Mouse (Mus musculus) heart, embryonic 10.5 days (tissue): ENCODE results near the gene Timm23. TPM values are rescaled to one million over a fixed set of nuclear protein-coding genes. Genes with fewer than 3 reads are reported as not detected.
A peak's percentile ranks its signal among the peaks of the same experiment; 100 is the strongest.
"Not testable (repeated sequence)": the region's sequence is repeated elsewhere in the genome, so short reads cannot be mapped to it uniquely, and the experiment has no call there.

Experiments
- DNase-seq: peaks from one replicate; pipeline ENCODE4 v3.0.0-alpha.2; 2017; ENCODE audit warnings: low spot score
- H3K27ac ChIP-seq: fragments of 300-500 bp; sonication (generic); 2 replicates; pipeline ENCODE4 v1.5.1; 2016; ENCODE audit warnings: mild to moderate bottlenecking
- H3K27me3 ChIP-seq: fragments of 300-500 bp; sonication (generic); 2 replicates; pipeline ENCODE4 v1.6.1; 2016; ENCODE audit warnings: mild to moderate bottlenecking; ENCODE audit not compliant: poor library complexity, insufficient read depth, severe bottlenecking
- H3K36me3 ChIP-seq: fragments of 300-500 bp; sonication (generic); 2 replicates; pipeline ENCODE4 v1.6.1; 2016; ENCODE audit warnings: mild to moderate bottlenecking, moderate library complexity
- H3K4me1 ChIP-seq: fragments of 300-500 bp; sonication (generic); 2 replicates; pipeline ENCODE4 v1.6.1; 2016; ENCODE audit warnings: mild to moderate bottlenecking
- H3K4me3 ChIP-seq: fragments of 300-500 bp; sonication (generic); 2 replicates; pipeline ENCODE4 v1.5.1; 2016; ENCODE audit warnings: mild to moderate bottlenecking, moderate library complexity
- H3K9me3 ChIP-seq: fragments of 300-500 bp; sonication (generic); 2 replicates; pipeline ENCODE4 v1.6.1; 2016; ENCODE audit warnings: mild to moderate bottlenecking, moderate library complexity
- WGBS: fragments of 180-500 bp; shearing (Covaris S2); methylation state at CpG from one replicate; pipeline ENCODE4 v1.1.7; 2016; 5-methylcytosine and 5-hydroxymethylcytosine counted together
- polyA plus RNA-seq: library from polyadenylated mRNA; unstranded; fragments of >200 nt; fragmentation: Nextera tagmentation; extraction: Ambion mirVana; gene quantifications from 2 replicates; pipeline ENCODE4 v1.2.1, GENCODE M21; 2016

The Timm23 gene
- 370 and 414 TPM in 2 replicates for polyA plus RNA-seq

DNA sequence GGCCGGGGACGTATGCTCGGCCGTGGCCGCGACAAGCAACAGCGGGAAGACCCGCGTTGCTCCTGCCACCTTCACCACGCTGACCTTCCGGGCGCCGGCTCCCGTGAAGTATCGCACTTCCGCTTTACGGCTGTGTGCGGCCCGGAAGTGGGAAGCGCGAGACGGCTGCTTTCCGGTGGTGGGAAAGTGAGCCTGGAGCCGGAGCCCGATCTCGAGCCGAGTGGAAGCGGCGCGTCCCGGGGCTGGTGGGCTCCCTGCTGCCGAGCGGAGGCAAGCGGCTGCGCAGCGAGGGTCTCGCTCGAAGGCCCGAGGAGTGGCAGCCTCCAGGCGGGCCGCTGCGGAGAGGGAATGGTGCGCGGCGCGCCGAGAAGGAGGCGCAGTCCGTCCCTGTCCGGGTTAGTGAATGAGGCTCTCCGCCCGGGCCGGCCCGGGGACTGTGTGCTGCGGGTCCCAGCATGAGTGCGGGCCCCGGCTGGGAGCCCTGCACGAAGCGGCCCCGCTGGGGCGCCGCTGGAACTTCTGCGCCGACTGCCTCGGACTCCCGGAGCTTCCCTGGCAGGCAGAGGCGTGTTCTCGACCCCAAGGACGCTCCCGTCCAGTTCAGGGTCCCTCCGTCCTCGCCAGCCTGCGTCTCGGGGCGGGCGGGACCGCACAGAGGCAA is at the start of gene Timm23, which contains the start of gene Parg:
Gene Timm23, minus strand, starts transcription at position 108 of the 661 bp plus-strand sequence.
Gene Parg, plus strand, starts transcription at position 159 of the 661 bp plus-strand sequence.
- H3K4me1 ChIP-seq, result peaks cover 19% of the 10 kb centered on the region
- H3K27ac ChIP-seq, result peak within 1 kb of the TSS; percentile 92
- under 1% methylated on average over 77 of the region's 77 CpGs for WGBS
- peaks cover 30% of the 10 kb centered on the region for H3K36me3 ChIP-seq
- peak; percentile 96 for DNase-seq
- no peaks in the 10 kb centered on the region for H3K9me3 ChIP-seq
- H3K27me3 ChIP-seq, result no peaks in the 10 kb centered on the region
- H3K4me3 ChIP-seq, result peak within 1 kb of the TSS; percentile 87

DNA sequence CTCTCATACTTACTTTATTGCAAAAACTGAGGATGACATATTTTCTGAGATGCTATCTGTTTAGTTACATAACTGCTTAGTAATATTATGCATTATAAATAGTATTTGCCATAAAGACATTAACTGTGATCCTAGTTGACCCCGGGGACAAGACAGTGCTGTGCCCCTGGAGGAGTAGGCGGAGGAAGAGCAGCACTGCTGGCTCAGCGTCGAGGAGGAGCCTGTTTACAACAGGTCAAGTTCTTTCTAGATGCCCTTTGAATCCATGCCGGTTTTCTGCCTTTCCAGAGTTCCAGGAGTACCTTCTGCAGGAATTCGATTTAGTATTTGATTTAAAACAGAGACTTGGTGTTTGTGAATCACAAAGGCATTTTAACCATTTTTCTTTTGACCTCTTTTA is 47.9 kb upstream of the Timm23 start:
- no peaks in the 10 kb centered on the region for H3K9me3 ChIP-seq
- H3K4me1 ChIP-seq, result no peaks in the 10 kb centered on the region
- no peak overlapping the region for H3K27ac ChIP-seq
- DNase-seq, result no peak
- no peaks in the 10 kb centered on the region for H3K27me3 ChIP-seq
- no peak overlapping the region for H3K4me3 ChIP-seq
- peaks cover 16% of the 10 kb centered on the region; the same call in 1 of the 2 replicates for H3K36me3 ChIP-seq
- 89% methylated on average over 6 of the region's 6 CpGs for WGBS

- no peak for DNase-seq
- Histone ChIP-seq H3K4me1 (no peaks in the 10 kb centered on the region), H3K4me3 (no peak overlapping the region), H3K9me3 (no peaks in the 10 kb centered on the region), H3K36me3 (peaks cover 26% of the 10 kb centered on the region; the same call in 1 of the 2 replicates), H3K27ac (no peak overlapping the region), H3K27me3 (no peaks in the 10 kb centered on the region)
- 85% methylated on average over 2 of the region's 2 CpGs for WGBS
Measured at GRCm38 (mm10) chr14:32246019-32246418, 44.3 kb upstream of the Timm23 start.

GRCm38 (mm10) chr14:32242401-32242800 is 40.7 kb upstream of the Timm23 start:
- DNase-seq, result no peak
- H3K27ac ChIP-seq, result no peak overlapping the region
- H3K9me3 ChIP-seq, result no peaks in the 10 kb centered on the region
- H3K27me3 ChIP-seq, result no peaks in the 10 kb centered on the region
- H3K4me1 ChIP-seq, result no peaks in the 10 kb centered on the region
- WGBS, result 83% methylated on average over 4 of the region's 4 CpGs
- H3K36me3 ChIP-seq, result peaks cover 34% of the 10 kb centered on the region
- H3K4me3 ChIP-seq, result no peak overlapping the region

- WGBS, result 4% methylated on average over 2 of the region's 2 CpGs
- Histone ChIP-seq H3K27ac (no peak overlapping the region), H3K36me3 (peaks cover 7% of the 10 kb centered on the region), H3K9me3 (no peaks in the 10 kb centered on the region), H3K4me3 (no peak overlapping the region), H3K27me3 (no peaks in the 10 kb centered on the region), H3K4me1 (no peaks in the 10 kb centered on the region)
- DNase-seq, result no peak
Measured at GRCm38 (mm10) chr14:32228996-32229395, 27.3 kb upstream of the Timm23 start.

DNA sequence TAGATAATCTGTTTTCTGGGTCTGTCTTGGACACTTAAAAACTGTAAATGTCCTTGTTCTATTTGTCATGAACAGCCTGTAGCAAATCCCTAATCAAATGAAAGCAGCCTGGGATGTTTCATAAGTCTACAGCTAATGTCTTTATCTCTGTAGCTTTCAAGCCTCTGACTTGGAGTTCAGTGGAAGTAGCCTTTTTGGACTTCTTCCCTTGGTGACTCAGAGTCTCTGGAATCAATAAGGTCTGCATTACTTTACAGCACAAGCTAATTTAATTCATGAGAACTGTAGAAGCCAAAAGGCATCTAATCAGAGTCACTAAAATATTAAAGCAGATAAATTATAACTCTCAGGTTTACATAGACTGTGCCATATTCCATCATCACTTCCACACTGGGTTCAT is 24.9 kb upstream of the Timm23 start:
- Histone ChIP-seq H3K4me3 (no peak overlapping the region), H3K27me3 (no peaks in the 10 kb centered on the region), H3K4me1 (no peaks in the 10 kb centered on the region), H3K27ac (no peak overlapping the region), H3K9me3 (no peaks in the 10 kb centered on the region), H3K36me3 (peaks cover 4% of the 10 kb centered on the region)
- DNase-seq, result no peak

DNA sequence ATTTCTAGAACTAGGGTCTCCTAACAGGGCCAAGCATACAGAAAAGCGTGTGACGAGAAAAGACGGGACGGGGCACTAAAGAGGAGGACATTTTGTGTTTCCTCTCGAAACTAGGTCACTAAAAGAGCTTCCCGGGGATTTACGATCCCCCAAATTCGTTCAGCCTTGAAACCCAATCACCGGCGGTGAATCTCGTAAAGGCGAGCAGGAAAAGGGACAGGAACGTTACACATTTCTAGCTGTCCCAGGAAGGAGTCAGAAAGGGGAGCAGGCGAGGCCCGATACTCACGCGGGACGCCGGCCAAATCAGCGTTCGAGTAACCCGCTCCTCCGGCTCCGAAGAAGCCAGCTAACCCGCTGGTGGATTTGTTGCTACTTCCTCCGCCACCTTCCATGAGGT is 344 bp downstream of the Timm23 start:
- DNase-seq, result no peak
- Histone ChIP-seq H3K27me3 (no peaks in the 10 kb centered on the region), H3K36me3 (peaks cover 36% of the 10 kb centered on the region), H3K4me3 (peak overlapping the region; percentile 87), H3K27ac (peak overlapping the region; percentile 92), H3K4me1 (peaks cover 19% of the 10 kb centered on the region), H3K9me3 (no peaks in the 10 kb centered on the region)
- 0% methylated on average over 26 of the region's 26 CpGs for WGBS

DNA sequence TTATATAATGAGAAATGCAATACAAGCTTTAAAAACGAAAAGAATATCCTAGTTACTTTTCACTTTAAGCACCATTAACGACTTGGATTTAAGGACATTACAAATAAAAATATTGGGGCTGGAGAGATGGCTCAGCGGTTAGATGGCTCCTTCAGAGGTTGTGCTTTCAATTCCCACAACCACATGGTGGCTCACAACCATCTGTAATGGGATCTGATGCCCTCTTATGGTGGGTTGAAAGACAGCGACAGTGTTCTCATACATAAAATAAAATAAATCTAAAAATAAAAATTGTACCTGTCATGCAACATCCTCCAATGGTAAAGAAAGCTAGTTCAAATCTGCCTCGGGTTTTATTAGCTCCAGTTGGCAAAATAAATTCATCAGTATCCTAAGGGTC is 8.1 kb downstream of the Timm23 start:
- H3K9me3 ChIP-seq, H3K4me3 ChIP-seq, H3K4me1 ChIP-seq, H3K27me3 ChIP-seq, H3K27ac ChIP-seq, DNase-seq: not testable (repeated sequence)
- H3K36me3 ChIP-seq, result peaks cover 81% of the 10 kb centered on the region
- WGBS, result 70% methylated on average over 5 of the region's 5 CpGs

GRCm38 (mm10) chr14:32192437-32192836 is 9.3 kb downstream of the Timm23 start:
- WGBS, result 43% methylated on average over 3 of the region's 3 CpGs
- Histone ChIP-seq H3K9me3 (no peaks in the 10 kb centered on the region), H3K36me3 (peaks cover 82% of the 10 kb centered on the region), H3K4me3 (no peak overlapping the region), H3K27me3 (no peaks in the 10 kb centered on the region), H3K4me1 (no peaks in the 10 kb centered on the region), H3K27ac (no peak overlapping the region)
- peak; percentile 78 for DNase-seq

DNA sequence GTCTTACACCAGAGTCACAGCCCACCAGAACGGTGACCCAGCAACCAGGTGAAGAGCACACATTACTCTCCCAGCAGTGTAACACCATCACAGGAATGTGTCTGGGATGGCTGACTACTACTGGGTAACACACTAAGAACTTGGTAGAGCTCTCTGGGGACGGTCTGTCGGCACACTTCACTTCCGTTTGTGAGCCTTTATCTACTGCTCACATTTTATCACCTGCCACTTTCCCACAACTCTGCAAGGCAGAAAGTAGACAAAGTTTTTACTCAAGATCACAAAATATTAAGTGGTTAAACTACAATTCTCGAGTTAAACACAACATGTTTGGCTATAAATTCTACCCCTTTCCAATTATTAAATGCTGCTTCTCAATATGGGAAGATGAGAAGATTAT is 9.8 kb downstream of the Timm23 start:
- H3K27ac ChIP-seq, result no peak overlapping the region
- H3K4me1 ChIP-seq, result no peaks in the 10 kb centered on the region
- WGBS, result 69% methylated on average over 5 of the region's 5 CpGs
- H3K27me3 ChIP-seq, result no peaks in the 10 kb centered on the region
- no peak overlapping the region for H3K4me3 ChIP-seq
- H3K9me3 ChIP-seq, result no peaks in the 10 kb centered on the region
- H3K36me3 ChIP-seq, result peaks cover 82% of the 10 kb centered on the region
- no peak for DNase-seq

DNA sequence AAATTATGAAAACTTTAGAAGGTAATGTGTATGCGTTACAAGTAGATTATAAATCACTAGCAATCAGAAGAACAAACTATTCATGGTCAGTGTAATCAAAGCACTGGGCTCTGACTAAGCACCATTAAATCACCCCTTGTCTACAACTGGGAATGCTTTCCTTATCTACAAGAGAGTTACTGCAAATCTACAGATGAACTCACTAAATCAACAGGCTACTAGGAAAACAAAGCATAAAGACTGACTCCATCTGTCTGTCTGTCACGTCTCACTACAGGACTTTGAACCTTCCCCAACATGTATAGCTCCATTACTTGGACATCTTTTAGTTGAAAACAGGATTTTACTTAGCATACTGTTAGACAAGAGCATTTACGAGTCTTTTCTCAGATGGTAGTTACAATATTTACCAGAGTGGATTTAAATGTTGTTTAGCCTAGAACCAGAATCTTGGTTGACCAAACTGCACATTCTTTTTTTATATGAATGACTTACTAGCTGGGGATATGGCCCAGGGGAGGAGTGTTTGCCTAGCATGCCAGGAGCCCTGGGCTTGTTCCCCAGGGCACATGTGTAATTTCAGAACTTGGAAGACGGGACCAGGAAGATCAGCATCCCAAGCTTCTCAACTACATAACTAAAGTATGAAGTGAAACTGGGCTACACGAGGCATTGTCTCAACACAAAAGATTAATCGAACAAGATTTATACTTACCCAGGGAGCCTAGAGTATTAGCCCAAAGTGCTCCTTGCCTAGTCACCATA is 10.9 kb downstream of the Timm23 start:
- 86% methylated on average over 6 of the region's 6 CpGs for WGBS
- DNase-seq, result no peak
- H3K4me1 ChIP-seq, result no peaks in the 10 kb centered on the region
- H3K27ac ChIP-seq, result no peak overlapping the region
- no peak overlapping the region for H3K4me3 ChIP-seq
- peaks cover 84% of the 10 kb centered on the region for H3K36me3 ChIP-seq
- no peaks in the 10 kb centered on the region for H3K9me3 ChIP-seq
- no peaks in the 10 kb centered on the region for H3K27me3 ChIP-seq

DNA sequence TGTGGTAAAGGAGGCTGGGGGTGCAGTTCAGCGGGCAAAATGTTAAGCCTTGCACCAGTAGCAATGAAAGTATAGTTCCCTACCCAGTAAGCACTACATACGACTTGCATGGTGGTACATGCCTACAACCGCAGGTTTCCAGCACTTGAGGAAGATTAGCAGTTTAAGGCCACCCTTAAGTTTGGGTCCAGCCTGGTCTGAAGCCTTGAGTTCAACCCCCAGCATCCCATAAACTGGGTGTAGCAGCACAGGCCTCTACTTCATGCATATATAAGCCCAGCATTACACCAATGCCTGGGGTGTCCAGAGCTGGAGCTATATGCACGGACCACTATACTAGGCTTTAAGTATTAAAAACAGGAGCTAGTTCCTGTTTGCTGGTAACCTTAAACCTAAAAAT is 17.9 kb downstream of the Timm23 start:
- H3K4me1 ChIP-seq, result no peaks in the 10 kb centered on the region
- no peak for DNase-seq
- H3K4me3 ChIP-seq, result no peak overlapping the region
- no peaks in the 10 kb centered on the region for H3K27me3 ChIP-seq
- 93% methylated on average over 4 of the region's 4 CpGs for WGBS
- H3K36me3 ChIP-seq, result peaks cover 92% of the 10 kb centered on the region
- H3K27ac ChIP-seq, result no peak overlapping the region
- H3K9me3 ChIP-seq, result no peaks in the 10 kb centered on the region

GRCm38 (mm10) chr14:32180861-32181260 is 20.8 kb downstream of the Timm23 start:
- Histone ChIP-seq H3K27me3 (no peaks in the 10 kb centered on the region), H3K4me3 (no peak overlapping the region), H3K4me1 (no peaks in the 10 kb centered on the region), H3K27ac (no peak overlapping the region), H3K9me3 (no peaks in the 10 kb centered on the region), H3K36me3 (peaks cover 71% of the 10 kb centered on the region)
- no peak for DNase-seq
- WGBS, result 88% methylated on average over 6 of the region's 6 CpGs
